Mouse (Mus musculus) hindbrain, embryonic 11.5 days (tissue): ENCODE measurements around the gene Prkacb. TPM values are rescaled to one million over a fixed set of nuclear protein-coding genes. Genes with fewer than 3 reads are reported as not detected.

ENCODE experiments used
- ATAC-seq: fragments of 200-750 bp; cut with Nextera tagmentation; 2 replicates; pipeline ENCODE4 v1.8.0; 2017; ENCODE audit warnings: mild to moderate bottlenecking, moderate TSS enrichment, moderate library complexity; ENCODE audit not compliant: low FRiP score
- DNase-seq: peaks from one replicate; pipeline ENCODE4 v3.0.0-alpha.2; 2015; ENCODE audit warnings: low spot score
- H3K27ac ChIP-seq: fragments of 300-500 bp; sonication (generic); 2 replicates; pipeline ENCODE4 v1.5.1; 2014; ENCODE audit warnings: mild to moderate bottlenecking, low read depth, low read length
- H3K27me3 ChIP-seq: fragments of 300-500 bp; sonication (generic); 2 replicates; pipeline ENCODE4 v1.6.1; 2014; ENCODE audit warnings: mild to moderate bottlenecking, low read length, moderate library complexity, mixed read lengths; ENCODE audit not compliant: control insufficient read depth, insufficient read depth
- H3K36me3 ChIP-seq: fragments of 300-500 bp; sonication (generic); 2 replicates; pipeline ENCODE4 v1.6.1; 2014; ENCODE audit warnings: mild to moderate bottlenecking, low read length, moderate library complexity, mixed read lengths; ENCODE audit not compliant: control insufficient read depth, insufficient read depth
- H3K4me1 ChIP-seq: fragments of 300-500 bp; sonication (generic); replicated peaks from 2 replicates; pipeline ENCODE4 v1.6.1; 2014; ENCODE audit warnings: low read length, mixed read lengths; ENCODE audit not compliant: control insufficient read depth, insufficient read depth
- H3K4me2 ChIP-seq: fragments of 300-500 bp; sonication (generic); replicated peaks from 2 replicates; pipeline ENCODE4 v1.6.1; 2014; ENCODE audit warnings: mild to moderate bottlenecking, low read depth, low read length
- H3K4me3 ChIP-seq: fragments of 300-500 bp; sonication (generic); 2 replicates; pipeline ENCODE4 v1.5.1; 2014; ENCODE audit warnings: low read depth, low read length
- H3K9ac ChIP-seq: fragments of 300-500 bp; sonication (generic); 2 replicates; pipeline ENCODE4 v1.6.1; 2014; ENCODE audit warnings: low read depth, low read length
- H3K9me3 ChIP-seq: fragments of 300-500 bp; sonication (generic); 2 replicates; pipeline ENCODE4 v1.6.1; 2016; ENCODE audit warnings: low read length; ENCODE audit not compliant: control insufficient read depth
- WGBS: fragments of 180-500 bp; shearing (Covaris S2); extraction: QIAGEN DNeasy Blood & Tissue Kit; methylation state at CpG from one replicate; pipeline ENCODE4 v1.1.7; 2014; 5-methylcytosine and 5-hydroxymethylcytosine counted together
- polyA plus RNA-seq: library from polyadenylated mRNA; unstranded; fragments of >200 nt; fragmentation: Nextera tagmentation; extraction: Ambion mirVana; gene quantifications from 2 replicates; pipeline ENCODE4 v1.2.1, GENCODE M21; 2014

Prkacb gene
- polyA plus RNA-seq, 1 experiment from 2014 or later, result 64.8 TPM

DNA sequence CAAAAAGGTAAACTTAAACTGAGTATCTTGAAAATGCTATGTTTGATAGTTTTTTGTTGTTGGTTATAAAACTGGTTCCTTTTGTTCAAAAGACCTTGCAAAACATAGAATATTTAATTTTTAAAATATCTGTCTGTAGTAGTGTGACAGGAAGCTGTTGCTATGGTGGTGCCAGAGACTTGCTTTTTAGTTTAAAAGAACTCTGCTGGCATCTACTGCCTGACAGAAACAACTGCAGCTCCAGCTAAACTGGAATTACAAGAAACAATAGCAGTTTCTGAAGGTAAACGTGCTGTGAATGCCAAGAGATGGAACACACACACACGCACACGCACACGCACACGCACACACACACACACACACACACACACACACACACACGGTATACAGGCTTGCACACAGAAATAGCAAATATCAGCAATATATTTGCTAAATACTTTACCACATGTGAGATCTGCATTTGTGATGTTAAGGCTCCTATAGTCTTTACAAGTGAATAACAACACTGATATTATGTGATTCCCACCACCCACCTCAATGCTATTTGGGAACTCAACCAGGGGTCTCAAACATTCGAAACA is 29.1 kb downstream of the Prkacb start:
- Histone ChIP-seq H3K27me3 (no peaks in the 10 kb centered on the region), H3K4me1 (no peaks in the 10 kb centered on the region), H3K9me3 (no peaks in the 10 kb centered on the region), H3K27ac (no peak overlapping the region), H3K9ac (no peak overlapping the region), H3K4me2 (no peak overlapping the region), H3K36me3 (no peaks in the 10 kb centered on the region), H3K4me3 (no peak overlapping the region)
- DNase-seq (no peak), ATAC-seq (no peak)
- WGBS, result 85% methylated on average over 7 of the region's 7 CpGs

DNA sequence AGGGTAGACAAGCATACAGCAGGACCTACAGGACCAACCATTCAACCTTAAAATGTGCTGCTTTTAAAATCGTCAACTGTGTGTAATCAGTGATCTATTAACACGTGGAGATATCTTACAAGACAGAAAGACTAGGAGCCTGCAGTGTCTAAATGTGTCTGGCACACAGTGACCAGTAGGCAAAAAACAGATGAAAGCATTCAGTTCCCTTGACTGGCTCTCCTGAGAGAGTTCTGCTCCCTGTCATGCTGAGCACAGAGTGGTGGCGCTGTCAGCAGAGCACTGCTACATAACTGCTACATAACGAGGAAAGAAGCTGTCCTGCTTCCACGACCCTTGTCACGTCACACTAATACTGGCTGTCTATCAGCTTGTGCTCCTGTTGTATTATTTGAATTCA is 30.2 kb downstream of the Prkacb start:
- Histone ChIP-seq H3K4me1 (no peaks in the 10 kb centered on the region), H3K9ac (no peak overlapping the region), H3K27ac (no peak overlapping the region), H3K4me2 (no peak overlapping the region), H3K4me3 (no peak overlapping the region), H3K36me3 (no peaks in the 10 kb centered on the region), H3K27me3 (no peaks in the 10 kb centered on the region), H3K9me3 (no peaks in the 10 kb centered on the region)
- DNase-seq (no peak), ATAC-seq (no peak)
- 28% methylated on average over 6 of the region's 6 CpGs for WGBS

- 0 out of 2 replicates have a peak overlapping the region, but pooled peaks have one; percentile 17 for H3K4me2 ChIP-seq
- no peak overlapping the region for H3K4me3 ChIP-seq
- peak; percentile 37 for DNase-seq
Observed at GRCm38 (mm10) chr3:146781131-146781530, 31.7 kb downstream of the Prkacb start.

DNA sequence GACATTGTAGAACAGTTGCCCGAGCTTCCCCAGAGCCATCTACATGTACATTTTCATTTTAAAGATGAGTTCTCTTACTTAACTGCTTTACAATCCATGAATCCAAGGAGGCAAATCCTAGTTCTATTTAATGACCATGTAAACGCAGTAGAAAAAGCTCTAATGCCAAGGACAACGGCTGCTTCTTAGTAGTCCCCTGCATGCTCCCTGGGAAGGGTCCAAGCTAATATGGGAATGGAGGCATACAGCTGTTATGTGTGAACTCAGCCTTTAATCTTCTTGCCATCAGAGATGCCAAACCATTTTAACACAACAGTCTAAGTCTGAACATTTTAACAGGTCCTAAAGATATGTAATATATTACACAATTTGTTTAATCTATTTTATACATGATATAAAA is 32.5 kb downstream of the Prkacb start:
- Histone ChIP-seq H3K36me3 (no peaks in the 10 kb centered on the region), H3K9ac (no peak overlapping the region), H3K27me3 (no peaks in the 10 kb centered on the region), H3K4me1 (no peaks in the 10 kb centered on the region), H3K4me3 (no peak overlapping the region), H3K9me3 (no peaks in the 10 kb centered on the region), H3K4me2 (no peak overlapping the region), H3K27ac (no peak overlapping the region)
- ATAC-seq (no peak), DNase-seq (no peak)
- whole genome bisulfite sequencing, result 92% methylated on average over 3 of the region's 3 CpGs

More at GRCm38 (mm10) chr3:146781131-146781530, 31.7 kb downstream of the Prkacb start:
- Histone ChIP-seq H3K9me3 (no peaks in the 10 kb centered on the region), H3K36me3 (no peaks in the 10 kb centered on the region), H3K27me3 (no peaks in the 10 kb centered on the region), H3K27ac (no peak overlapping the region), H3K9ac (no peak overlapping the region), H3K4me1 (no peaks in the 10 kb centered on the region)
- 15% methylated on average over 11 of the region's 11 CpGs for WGBS
- ATAC-seq, result no peak

GRCm38 (mm10) chr3:146778913-146779312 is 33.9 kb downstream of the Prkacb start:
- ATAC-seq (no peak), DNase-seq (no peak)
- Histone ChIP-seq H3K9ac (no peak overlapping the region), H3K4me3 (no peak overlapping the region), H3K27me3 (no peaks in the 10 kb centered on the region), H3K4me1 (no peaks in the 10 kb centered on the region), H3K9me3 (no peaks in the 10 kb centered on the region), H3K4me2 (no peak overlapping the region), H3K36me3 (no peaks in the 10 kb centered on the region), H3K27ac (no peak overlapping the region)
- 92% methylated on average over 8 of the region's 8 CpGs for WGBS

GRCm38 (mm10) chr3:146778451-146778850 is 34.3 kb downstream of the Prkacb start:
- 80% methylated on average over 2 of the region's 2 CpGs for WGBS
- Histone ChIP-seq H3K9me3 (no peaks in the 10 kb centered on the region), H3K27me3 (no peaks in the 10 kb centered on the region), H3K9ac (no peak overlapping the region), H3K4me3 (no peak overlapping the region), H3K4me2 (no peak overlapping the region), H3K36me3 (no peaks in the 10 kb centered on the region), H3K27ac (no peak overlapping the region), H3K4me1 (no peaks in the 10 kb centered on the region)
- DNase-seq (no peak), ATAC-seq (no peak)

DNA sequence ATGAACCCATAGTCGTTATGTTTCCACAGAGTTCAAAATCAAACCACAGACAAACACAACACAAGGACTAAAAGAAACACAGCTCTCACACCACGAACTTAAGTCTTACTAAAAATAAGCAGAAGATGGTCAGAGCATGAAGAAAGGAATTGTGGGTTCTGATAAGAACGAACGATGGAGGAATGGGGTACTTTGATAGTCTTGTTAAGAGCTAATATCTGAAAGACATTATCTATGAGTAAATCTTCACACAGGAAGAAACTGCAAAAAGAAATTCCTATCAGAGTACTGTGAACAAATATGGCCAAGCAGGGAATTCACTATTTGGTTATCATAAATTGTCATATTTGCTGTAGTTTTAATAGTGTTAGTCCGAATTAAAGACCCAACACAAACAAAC is 36.1 kb downstream of the Prkacb start:
- Histone ChIP-seq H3K27ac (no peak overlapping the region), H3K4me1 (no peaks in the 10 kb centered on the region), H3K9ac (no peak overlapping the region), H3K9me3 (no peaks in the 10 kb centered on the region), H3K4me2 (no peak overlapping the region), H3K36me3 (no peaks in the 10 kb centered on the region), H3K27me3 (no peaks in the 10 kb centered on the region), H3K4me3 (no peak overlapping the region)
- ATAC-seq, result no peak
- DNase-seq, result no peak
- 91% methylated on average over 5 of the region's 5 CpGs for WGBS

GRCm38 (mm10) chr3:146770853-146771252 is 41.9 kb downstream of the Prkacb start:
- Histone ChIP-seq H3K27ac (no peak overlapping the region), H3K27me3 (no peaks in the 10 kb centered on the region), H3K36me3 (no peaks in the 10 kb centered on the region), H3K4me1 (no peaks in the 10 kb centered on the region; the same call in 1 of the 2 replicates), H3K4me3 (no peak overlapping the region), H3K9ac (no peak overlapping the region), H3K4me2 (no peak overlapping the region), H3K9me3 (no peaks in the 10 kb centered on the region)
- DNase-seq (no peak), ATAC-seq (no peak)
- WGBS, result 82% methylated on average over 2 of the region's 2 CpGs

DNA sequence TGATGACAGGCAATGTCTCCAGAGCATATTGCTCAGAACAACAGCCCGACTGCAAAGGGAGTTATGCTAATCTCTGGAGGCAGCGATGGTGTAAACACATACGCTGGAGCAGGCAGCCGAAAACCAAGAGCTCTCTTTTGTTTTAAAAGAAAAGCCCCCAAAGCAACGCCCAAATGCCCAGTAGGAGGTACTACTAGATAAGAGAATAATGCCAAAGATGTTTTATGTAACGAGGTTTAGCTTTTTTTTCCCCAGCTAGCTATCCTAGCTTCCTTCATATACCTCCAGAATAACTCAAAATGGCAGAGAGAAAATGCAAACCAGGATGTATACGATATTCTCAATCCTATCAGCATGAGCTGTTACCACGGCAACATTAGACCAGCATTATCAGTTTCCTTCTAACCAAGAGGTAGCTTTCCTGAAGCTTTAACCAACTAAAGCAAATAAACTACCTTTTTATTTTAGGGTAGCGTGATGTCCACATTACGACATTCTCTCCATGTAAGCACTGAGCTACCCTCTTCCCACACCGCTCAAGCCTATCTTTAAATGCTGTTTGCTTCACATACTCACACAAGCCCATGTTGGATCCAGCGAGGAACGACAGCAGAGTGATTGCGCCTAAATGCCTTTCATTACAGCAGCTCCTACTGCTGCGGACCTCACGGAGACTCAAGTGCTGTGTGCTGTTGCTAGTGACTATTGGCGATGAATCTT is 42.7 kb downstream of the Prkacb start:
- ATAC-seq, result peak; percentile 77
- 18% methylated on average over 17 of the region's 17 CpGs for WGBS
- H3K4me3 ChIP-seq, result peak overlapping the region; percentile 23
- H3K27ac ChIP-seq, result peak overlapping the region; percentile 78
- H3K4me2 ChIP-seq, result peak overlapping the region; percentile 28
- no peaks in the 10 kb centered on the region for H3K36me3 ChIP-seq
- H3K27me3 ChIP-seq, result no peaks in the 10 kb centered on the region
- peak overlapping the region; percentile 52; the same call in 1 of the 2 replicates for H3K9ac ChIP-seq
- peak; percentile 49 for DNase-seq
- H3K9me3 ChIP-seq, result no peaks in the 10 kb centered on the region
- no peaks in the 10 kb centered on the region; the same call in 1 of the 2 replicates for H3K4me1 ChIP-seq
